Mouse (Mus musculus) testis, postnatal 14 days (tissue): ENCODE measurements around the gene Fbxl20.

Experiments
- DNase-seq: peaks from one replicate; pipeline ENCODE4 v3.0.0; 2021; ENCODE audit warnings: low spot score

The Fbxl20 gene

DNA sequence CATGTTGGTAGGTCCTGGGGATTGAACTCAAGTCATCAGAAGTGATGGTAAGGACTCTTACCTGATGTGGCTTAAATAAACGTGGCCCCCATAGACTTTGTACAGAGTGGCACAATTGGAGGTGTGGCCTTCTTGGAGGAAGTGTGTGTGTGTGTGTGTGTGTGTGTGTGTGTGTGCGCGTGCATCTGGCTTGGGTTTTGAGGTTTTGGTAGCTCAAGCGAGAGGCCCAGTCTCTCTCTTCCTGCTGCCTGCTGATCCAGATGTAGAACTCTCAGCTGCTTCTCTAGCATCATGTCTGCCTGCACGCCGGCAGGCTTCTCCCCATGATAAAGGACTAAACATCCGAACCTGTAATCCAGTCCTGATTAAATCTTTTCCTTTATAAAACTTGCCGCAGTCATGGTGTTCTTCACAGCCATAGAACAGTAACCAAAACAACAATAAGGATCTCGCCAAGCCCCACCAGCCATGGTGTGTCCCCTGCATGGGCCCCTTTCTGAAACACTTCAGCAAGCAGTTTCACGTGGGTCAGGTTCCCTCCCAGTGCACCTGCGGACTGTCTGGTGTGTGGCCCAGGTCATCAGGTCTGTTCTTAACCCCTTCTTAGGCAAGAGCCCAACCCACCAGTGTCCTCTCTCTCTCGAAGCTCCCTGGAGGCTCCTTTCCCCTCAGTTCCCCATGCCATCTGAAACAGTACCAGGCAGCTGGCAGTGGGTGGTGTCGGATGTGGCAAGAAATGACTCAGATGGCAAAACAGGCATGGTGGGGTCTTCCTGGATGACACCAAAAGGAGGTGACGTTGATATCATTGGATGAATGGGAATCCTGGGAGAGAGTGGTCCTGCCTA, 100.3 kb downstream of the Fbxl20 start:
- DNase-seq: no peak

DNA sequence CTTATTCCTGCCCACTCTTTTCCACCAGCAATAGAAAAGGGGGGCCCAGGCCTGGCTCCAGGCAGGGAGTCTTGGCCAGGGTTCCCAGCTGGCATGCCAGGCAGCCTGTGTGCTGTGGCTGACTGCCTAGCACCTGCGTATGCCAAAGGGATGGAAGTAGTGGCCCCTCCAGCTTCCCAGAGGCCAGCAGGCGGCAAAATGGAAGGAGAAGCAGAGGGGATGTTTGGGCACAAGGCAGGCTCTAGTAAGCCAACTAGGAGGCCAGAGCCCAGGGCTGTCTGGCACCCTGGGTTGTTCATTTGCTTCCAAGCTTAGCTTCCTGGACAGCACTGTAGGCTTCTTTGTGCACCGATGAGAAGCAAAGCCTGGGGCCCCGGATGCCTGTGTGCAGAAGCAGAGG, 102.5 kb downstream of the Fbxl20 start:
- DNase-seq: no peak

DNA sequence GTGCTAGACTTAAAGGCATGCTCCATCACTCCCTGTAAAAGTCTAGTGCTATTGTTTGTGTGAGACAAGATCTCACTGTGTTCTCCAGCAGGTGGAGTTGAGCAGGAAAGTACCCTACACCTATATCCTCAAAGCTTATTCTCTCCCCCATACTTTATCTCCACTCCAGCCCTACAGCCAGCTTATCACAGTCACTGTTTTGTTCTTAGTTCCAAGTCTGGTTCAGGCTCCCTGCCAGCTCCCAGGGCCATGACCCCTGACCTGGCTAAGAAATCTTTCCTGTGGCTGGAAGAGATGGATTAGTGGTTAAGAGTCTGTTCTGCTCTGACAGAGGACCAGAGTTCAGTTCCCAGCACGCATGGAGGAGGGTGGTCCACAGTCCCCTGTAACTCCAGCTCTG, 103.7 kb downstream of the Fbxl20 start:
- DNase-seq: peak; percentile 71

DNA sequence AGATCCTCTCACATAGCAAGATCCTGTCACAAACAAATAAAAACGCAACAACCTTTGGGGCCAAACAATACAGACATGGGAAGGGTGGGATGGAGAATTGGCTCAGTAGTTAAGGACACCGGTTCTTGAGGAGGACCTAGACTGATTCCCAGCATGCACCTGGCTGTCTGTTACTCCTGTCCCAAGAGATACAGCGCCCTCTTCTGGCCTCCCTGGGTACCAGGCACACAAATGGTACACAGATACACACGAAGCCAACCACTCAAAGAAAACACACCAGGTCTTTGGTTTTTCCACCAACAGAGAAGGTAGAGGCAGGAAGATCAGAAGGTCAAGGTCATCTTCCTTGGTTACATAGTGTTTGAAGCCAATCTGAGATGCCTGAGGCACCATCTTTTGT, 104.6 kb downstream of the Fbxl20 start:
- DNase-seq: no peak

DNA sequence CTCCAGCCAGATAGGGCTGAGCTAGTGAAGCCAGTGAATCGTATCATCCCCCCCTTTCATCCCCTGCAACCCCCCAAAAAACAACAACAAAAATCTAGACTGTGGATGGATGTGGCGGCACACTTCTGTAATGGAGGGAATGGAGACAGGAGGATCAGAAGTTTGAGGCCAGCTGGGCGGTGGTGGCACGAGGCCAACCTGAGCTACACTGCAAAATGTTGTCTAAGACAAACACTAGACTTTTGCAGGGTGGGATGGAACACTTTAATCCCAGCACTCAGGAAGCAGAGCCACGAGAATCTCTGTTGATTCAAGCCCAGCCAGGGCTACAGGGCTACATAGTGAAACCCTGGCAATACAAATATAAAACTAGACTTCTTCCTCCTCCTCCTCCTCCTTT, 106.1 kb downstream of the Fbxl20 start:
- DNase-seq: no peak

DNA sequence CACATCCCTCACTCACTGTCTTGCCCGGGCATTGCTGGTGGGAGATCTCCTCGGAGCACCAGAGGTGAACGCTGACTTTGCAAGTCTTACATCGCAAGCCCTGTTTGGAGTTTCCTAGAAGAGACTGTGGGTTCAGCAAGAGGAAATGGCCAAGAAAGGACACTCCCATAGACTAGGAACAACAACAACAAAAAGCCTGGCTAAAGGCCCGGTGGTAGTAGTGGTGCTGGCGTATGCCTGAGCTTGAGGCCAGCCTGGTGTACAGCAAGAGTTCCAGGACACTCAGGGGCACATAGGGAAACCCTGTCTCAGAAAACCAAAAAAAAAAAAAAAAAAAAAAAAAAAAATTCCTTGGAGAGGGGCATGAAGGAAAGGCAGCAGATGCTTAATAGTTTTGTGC, 107.5 kb downstream of the Fbxl20 start:
- no peak for DNase-seq

DNA sequence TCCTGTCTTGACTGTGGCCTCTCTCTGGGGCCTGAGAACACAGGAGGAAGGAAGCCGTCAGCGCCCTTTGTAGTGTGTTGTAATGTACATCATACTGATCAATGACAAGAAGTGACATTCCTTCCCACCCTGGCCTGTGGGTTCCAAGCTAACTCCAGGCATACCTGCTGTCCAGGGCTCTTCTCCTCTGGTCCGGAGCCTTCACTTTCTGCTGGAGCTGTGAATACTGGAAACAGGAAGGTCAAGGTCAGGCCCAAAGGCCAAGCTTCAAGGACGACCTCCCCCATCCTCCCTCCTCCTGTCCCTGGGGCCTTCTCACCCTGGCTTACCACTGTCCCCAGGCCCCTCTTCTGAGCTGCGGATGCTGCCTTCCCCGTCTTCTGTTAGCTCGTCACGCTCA, 109.2 kb downstream of the Fbxl20 start:
- DNase-seq: no peak

DNA sequence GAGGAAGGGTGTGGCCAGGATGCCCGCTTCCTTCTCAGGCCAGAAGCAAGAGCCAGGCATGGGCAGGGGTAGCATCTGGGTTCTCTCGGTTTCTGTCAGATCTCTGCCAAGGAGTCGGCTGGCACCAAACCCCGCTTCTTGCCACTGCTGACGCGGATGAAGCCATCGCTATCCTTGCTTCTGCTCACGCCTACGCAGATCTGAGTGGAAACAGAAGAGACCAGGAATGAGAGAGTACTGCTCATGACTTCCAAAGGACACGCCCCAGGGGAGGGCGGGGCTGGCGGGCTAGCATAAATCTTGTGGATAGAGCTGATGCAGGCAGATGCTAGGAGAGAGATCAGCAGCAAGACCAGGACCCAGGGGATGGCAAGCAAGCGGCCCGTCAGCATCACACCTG, 112.3 kb downstream of the Fbxl20 start:
- no peak for DNase-seq

DNA sequence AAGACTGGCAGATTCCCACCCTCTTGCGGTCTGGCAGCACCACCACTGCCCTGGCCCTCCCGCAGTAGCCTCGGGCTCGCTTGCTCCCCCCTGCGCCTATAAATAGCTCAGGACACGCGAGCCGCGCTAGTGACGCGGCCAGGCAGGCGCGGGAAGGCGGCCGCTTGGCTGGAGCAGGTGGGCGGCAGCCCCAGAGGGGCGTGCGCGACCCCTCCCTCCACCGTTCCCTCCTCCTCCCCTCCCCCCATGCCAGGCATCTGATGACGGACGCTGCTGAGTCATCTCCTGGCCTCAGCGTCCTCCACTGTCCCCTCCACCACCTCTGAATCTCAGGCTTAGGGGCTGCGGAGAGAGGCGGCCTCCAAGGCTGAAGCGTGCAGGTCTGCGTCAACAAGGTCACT, 114.2 kb downstream of the Fbxl20 start:
- peak; percentile 46 for DNase-seq

DNA sequence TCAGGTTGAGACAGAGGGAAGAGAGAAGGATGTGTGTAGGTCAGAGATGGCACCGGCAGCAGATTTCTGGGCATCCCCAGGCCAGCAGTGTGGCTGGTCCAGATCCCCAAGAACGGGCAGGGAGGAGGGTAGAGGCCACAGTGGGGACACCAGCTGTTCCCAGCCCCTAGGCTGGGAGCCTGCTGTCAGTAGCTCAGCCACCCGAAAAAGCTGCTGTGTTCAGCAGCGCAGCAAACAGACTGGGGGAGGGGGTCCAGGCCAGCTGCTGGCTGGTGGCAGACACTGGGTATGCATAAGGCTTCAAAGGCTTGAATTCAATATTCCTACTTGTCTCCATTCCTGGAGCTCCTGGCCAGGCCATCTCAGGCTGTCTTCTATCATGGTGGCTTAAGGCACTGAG, 115.4 kb downstream of the Fbxl20 start:
- no peak for DNase-seq

DNA sequence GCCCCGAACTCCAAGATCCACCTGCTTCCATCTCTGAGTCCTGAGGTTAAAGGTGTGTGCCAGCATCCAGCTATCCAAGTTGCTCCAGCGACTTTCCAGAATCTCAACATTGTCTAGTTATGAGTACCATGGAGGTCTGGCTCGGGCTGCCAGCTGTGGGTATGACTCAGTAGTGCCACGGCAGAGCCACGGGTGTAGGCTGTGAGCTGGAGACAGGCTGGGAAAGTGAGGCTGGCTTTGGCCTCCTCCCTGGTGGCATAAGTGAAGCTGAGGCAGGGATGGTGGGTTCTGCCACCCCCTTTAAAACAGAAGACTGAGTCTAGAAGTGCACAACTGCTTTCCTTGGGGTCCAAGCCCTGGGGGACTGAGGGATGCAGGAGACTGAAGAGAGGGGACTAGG, 116.1 kb downstream of the Fbxl20 start:
- DNase-seq: no peak
